Mouse (Mus musculus) E14TG2a.4 (cell line): Measurements from ENCODE around the gene Csmd2.

Source experiments
- H3K27me3 ChIP-seq: 2 replicates; pipeline ENCODE4 v1.6.1; 2014; ENCODE audit warnings: low read length, control low read depth; ENCODE audit not compliant: insufficient read depth
- H3K36me3 ChIP-seq: 2 replicates; pipeline ENCODE4 v1.6.1; 2014; ENCODE audit warnings: low read length, control low read depth; ENCODE audit not compliant: insufficient read depth
- H3K4me1 ChIP-seq: replicated peaks from 2 replicates; pipeline ENCODE4 v1.6.1; 2014; ENCODE audit warnings: low read depth, low read length, control low read depth
- H3K4me3 ChIP-seq: replicated peaks from 2 replicates; pipeline ENCODE4 v1.5.1; 2014; ENCODE audit warnings: mild to moderate bottlenecking, low read length
- H3K9me3 ChIP-seq: 2 replicates; pipeline ENCODE4 v1.6.1; 2014; ENCODE audit warnings: low read length, control low read depth
- CTCF ChIP-seq: conservative IDR thresholded peaks from 2 replicates; pipeline ENCODE4 v1.5.1; 2014; ENCODE audit warnings: low read length
- NANOG ChIP-seq: IDR thresholded peaks from 2 replicates; pipeline ENCODE4 v1.6.1; 2014; ENCODE audit warnings: borderline replicate concordance, low read length, mixed read lengths
- POU5F1 ChIP-seq: IDR thresholded peaks from 2 replicates; pipeline ENCODE4 v1.6.1; 2014; ENCODE audit warnings: low read length, borderline replicate concordance

Gene Csmd2

DNA sequence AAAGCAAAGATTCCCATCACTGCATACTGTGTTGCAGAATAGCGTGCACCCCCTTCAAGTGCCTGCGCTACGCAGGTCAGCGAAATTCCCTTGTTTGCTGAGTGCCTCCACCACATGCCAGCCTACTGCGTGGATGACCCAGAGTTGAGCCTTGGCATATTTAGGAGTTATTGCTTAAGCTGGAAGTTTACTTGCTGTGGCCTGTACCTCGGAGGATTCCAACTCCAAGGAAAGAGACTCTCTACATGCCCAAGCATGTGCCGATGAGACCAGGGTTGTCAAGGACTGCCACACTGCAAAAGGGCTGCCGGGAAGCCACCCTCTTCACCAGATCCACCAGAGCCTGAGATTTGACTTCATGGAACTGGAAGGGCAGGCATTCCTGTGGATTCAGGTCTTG lies 182.5 kb downstream of the Csmd2 start:
- no peaks in the 10 kb centered on the region for H3K36me3 ChIP-seq
- TF ChIP-seq CTCF (no peak), POU5F1 (no peak), NANOG (no peak)
- peaks cover 3% of the 10 kb centered on the region; the same call in 1 of the 2 replicates for H3K9me3 ChIP-seq
- H3K4me3 ChIP-seq: no peak overlapping the region
- H3K4me1 ChIP-seq: 0 out of 2 replicates have a peak, but pooled peaks cover under 1% of the 10 kb centered on the region
- H3K27me3 ChIP-seq: no peaks in the 10 kb centered on the region; the same call in 1 of the 2 replicates

DNA sequence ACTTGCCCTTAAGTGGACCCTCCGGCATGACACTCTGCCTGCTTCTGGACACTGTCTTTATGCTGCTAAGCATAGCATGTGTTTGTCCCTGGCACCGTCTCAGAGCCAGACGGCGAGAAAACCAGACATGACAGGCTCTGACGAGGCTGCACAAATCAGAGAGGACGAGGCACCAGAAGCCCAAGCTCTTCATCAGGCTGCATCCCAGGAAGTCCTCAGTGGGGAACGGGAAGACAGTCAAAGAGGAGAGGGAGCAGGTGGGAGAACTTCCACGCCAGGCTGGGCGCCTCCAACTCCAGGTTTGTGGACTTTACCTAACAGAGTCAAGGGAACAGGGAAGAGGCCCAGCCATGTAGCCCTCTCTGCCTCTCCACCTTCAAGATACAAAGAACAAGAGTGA lies 183.6 kb downstream of the Csmd2 start:
- Histone ChIP-seq H3K9me3 (peaks cover 3% of the 10 kb centered on the region; the same call in 1 of the 2 replicates), H3K36me3 (no peaks in the 10 kb centered on the region), H3K4me1 (no peaks in the 10 kb centered on the region), H3K27me3 (no peaks in the 10 kb centered on the region; the same call in 1 of the 2 replicates), H3K4me3 (no peak overlapping the region)
- TF ChIP-seq NANOG: no peak
- no peak for TF ChIP-seq POU5F1

DNA sequence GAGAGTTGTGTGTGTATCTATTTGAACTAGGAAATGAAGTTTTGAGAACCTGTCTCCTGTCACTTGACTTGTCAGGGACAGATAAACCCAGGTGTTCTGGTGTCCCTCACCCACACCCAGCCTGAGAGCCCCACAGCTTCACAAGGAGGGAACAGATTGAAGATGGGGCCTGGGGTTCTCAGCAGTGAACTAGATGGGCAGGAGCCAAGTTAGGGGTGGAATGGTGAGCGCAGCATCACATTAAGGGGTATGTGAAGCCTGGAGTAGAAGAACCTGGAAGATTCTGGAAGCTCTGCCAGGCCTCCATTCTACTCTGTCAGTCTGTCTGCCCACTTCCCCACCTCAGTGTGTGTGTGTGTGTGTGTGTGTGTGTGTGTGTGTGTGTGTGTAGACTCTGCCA lies 184.0 kb downstream of the Csmd2 start:
- no peaks in the 10 kb centered on the region for H3K4me1 ChIP-seq
- no peak for TF ChIP-seq POU5F1
- no peak for TF ChIP-seq CTCF
- TF ChIP-seq NANOG: no peak
- H3K36me3 ChIP-seq: no peaks in the 10 kb centered on the region
- no peak overlapping the region for H3K4me3 ChIP-seq
- H3K9me3 ChIP-seq: peaks cover 3% of the 10 kb centered on the region; the same call in 1 of the 2 replicates
- no peaks in the 10 kb centered on the region; the same call in 1 of the 2 replicates for H3K27me3 ChIP-seq

- Histone ChIP-seq H3K36me3 (no peaks in the 10 kb centered on the region), H3K4me3 (no peak overlapping the region), H3K4me1 (no peaks in the 10 kb centered on the region), H3K27me3 (no peaks in the 10 kb centered on the region; the same call in 1 of the 2 replicates), H3K9me3 (no peaks in the 10 kb centered on the region)
- TF ChIP-seq NANOG (no peak), CTCF (no peak), POU5F1 (no peak)
Measured at GRCm38 (mm10) chr4:128178974-128179373, 191.3 kb downstream of the Csmd2 start.

DNA sequence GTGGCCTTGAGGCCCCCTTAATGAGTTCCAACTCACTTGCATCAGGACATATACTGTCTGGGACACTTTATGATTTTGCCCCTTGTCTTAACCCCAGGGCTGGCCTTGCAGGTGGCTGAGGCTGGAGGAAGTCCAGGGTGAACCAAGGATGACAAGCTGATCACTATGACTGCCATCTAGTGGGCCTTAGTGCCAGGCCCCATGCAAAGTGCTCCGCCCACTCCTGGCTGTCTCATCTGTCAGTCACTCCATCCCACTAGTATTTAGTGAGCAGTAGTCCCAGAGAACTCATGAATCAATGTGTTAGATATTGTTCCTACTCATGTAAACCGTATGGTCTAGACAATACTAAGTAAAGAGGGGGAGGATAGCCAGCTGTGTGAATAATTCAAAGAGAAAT lies 191.9 kb downstream of the Csmd2 start:
- Histone ChIP-seq H3K36me3 (no peaks in the 10 kb centered on the region), H3K4me1 (no peaks in the 10 kb centered on the region), H3K27me3 (no peaks in the 10 kb centered on the region; the same call in 1 of the 2 replicates), H3K9me3 (no peaks in the 10 kb centered on the region), H3K4me3 (no peak overlapping the region)
- TF ChIP-seq NANOG (no peak), CTCF (no peak), POU5F1 (no peak)

GRCm38 (mm10) chr4:128184747-128185146 lies 197.1 kb downstream of the Csmd2 start:
- Histone ChIP-seq H3K27me3 (peaks cover 7% of the 10 kb centered on the region; the same call in 1 of the 2 replicates), H3K9me3 (no peaks in the 10 kb centered on the region), H3K4me3 (no peak overlapping the region), H3K36me3 (no peaks in the 10 kb centered on the region), H3K4me1 (no peaks in the 10 kb centered on the region)
- TF ChIP-seq NANOG (no peak), POU5F1 (no peak), CTCF (no peak)

GRCm38 (mm10) chr4:128194454-128194853 lies 206.8 kb downstream of the Csmd2 start:
- H3K36me3 ChIP-seq: no peaks in the 10 kb centered on the region
- H3K4me1 ChIP-seq: no peaks in the 10 kb centered on the region
- H3K4me3 ChIP-seq: no peak overlapping the region
- no peaks in the 10 kb centered on the region; the same call in 1 of the 2 replicates for H3K27me3 ChIP-seq
- no peaks in the 10 kb centered on the region for H3K9me3 ChIP-seq
- TF ChIP-seq POU5F1 (no peak), CTCF (no peak), NANOG (no peak)

DNA sequence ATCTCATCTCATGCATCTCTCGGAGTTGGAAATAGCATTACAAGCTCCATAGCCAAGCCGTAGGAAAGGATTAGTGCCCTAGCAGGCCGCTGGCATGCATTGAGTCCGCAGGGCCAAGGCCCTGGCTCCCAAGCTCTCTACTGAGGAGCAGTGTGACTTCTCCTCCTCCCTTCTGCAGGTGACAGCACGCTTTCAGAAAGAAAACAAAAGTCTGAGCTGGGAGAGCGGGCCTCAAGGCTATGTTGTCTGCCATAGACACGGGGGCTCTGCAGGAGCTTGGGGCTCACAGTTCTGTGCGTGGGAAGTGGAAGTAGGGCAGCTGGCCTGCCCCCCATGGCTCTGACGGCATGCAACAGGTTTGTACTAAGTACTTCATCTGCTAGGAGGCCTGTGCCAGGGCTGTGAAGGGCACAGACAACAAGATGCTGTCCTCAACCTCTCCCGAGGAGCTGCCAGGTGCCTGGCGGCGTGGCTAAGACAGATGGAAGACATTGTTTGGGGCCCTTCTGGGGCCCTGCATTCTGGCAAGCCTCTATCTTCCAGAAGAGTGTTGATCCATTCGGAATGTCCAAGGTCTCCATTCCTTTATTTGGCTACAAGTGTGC lies 230.4 kb downstream of the Csmd2 start:
- Histone ChIP-seq H3K4me3 (no peak overlapping the region), H3K9me3 (no peaks in the 10 kb centered on the region), H3K4me1 (no peaks in the 10 kb centered on the region), H3K36me3 (no peaks in the 10 kb centered on the region), H3K27me3 (peaks cover 10% of the 10 kb centered on the region)
- TF ChIP-seq CTCF: no peak

GRCm38 (mm10) chr4:128224453-128224852 lies 236.8 kb downstream of the Csmd2 start:
- Histone ChIP-seq H3K27me3 (peaks cover 13% of the 10 kb centered on the region), H3K4me1 (no peaks in the 10 kb centered on the region), H3K36me3 (no peaks in the 10 kb centered on the region)

More at GRCm38 (mm10) chr4:128224453-128224852, 236.8 kb downstream of the Csmd2 start:
- Histone ChIP-seq H3K9me3 (0 out of 2 replicates have a peak, but pooled peaks cover 2% of the 10 kb centered on the region), H3K4me3 (no peak overlapping the region)
- TF ChIP-seq NANOG (no peak), CTCF (no peak), POU5F1 (no peak)
